Mouse (Mus musculus) small intestine, adult 2 months (tissue): Measurements from ENCODE around the gene Thop1. TPM values are rescaled to one million over a fixed set of nuclear protein-coding genes. Genes with fewer than 3 reads are reported as not detected.
"Not testable (repeated sequence)": the region's sequence is repeated elsewhere in the genome, so short reads cannot be mapped to it uniquely, and the experiment has no call there.

ENCODE experiments used
- H3K27ac ChIP-seq: fragments of 200-500 bp; 2 replicates; pipeline ENCODE4 v1.5.1; 2012; ENCODE audit warnings: low read depth, low read length, control low read depth, inconsistent platforms; ENCODE audit not compliant: insufficient read depth
- H3K27me3 ChIP-seq: fragments of 200-500 bp; 2 replicates; pipeline ENCODE4 v1.6.1; 2012; ENCODE audit warnings: mild to moderate bottlenecking, moderate library complexity, low read length, inconsistent platforms; ENCODE audit not compliant: control insufficient read depth, insufficient read depth
- H3K36me3 ChIP-seq: fragments of 200-500 bp; 2 replicates; pipeline ENCODE4 v1.6.1; 2012; ENCODE audit warnings: mild to moderate bottlenecking, low read length, control low read depth, inconsistent platforms; ENCODE audit not compliant: control insufficient read depth, insufficient read depth
- H3K4me1 ChIP-seq: fragments of 200-500 bp; 2 replicates; pipeline ENCODE4 v1.6.1; 2012; ENCODE audit warnings: low read length, inconsistent platforms, mixed read lengths; ENCODE audit not compliant: control insufficient read depth, insufficient read depth, insufficient read length
- H3K4me3 ChIP-seq: fragments of 200-500 bp; 2 replicates; pipeline ENCODE4 v1.5.1; 2012; ENCODE audit warnings: low read depth, mild to moderate bottlenecking, control low read depth, inconsistent platforms, low read length, moderate library complexity
- CTCF ChIP-seq: fragments of 200-500 bp; IDR thresholded peaks from 2 replicates; pipeline ENCODE4 v1.5.1; 2012; ENCODE audit warnings: low read depth, mild to moderate bottlenecking, control low read depth, inconsistent platforms, low read length, moderate library complexity, mixed read lengths; ENCODE audit not compliant: insufficient replicate concordance, insufficient read length; ENCODE audit errors: extremely low read depth
- POLR2A ChIP-seq: fragments of 200-500 bp; IDR thresholded peaks from 2 replicates; pipeline ENCODE4 v1.6.1; 2012; ENCODE audit warnings: low read depth, mild to moderate bottlenecking, control low read depth, inconsistent platforms, low read length, moderate library complexity
- WGBS: fragments of 180-500 bp; shearing (Covaris S2); methylation state at CpG from one replicate; pipeline ENCODE4 v1.1.7; 2018; 5-methylcytosine and 5-hydroxymethylcytosine counted together
- polyA plus RNA-seq: library from polyadenylated mRNA; depleted of rRNA; stranded (reverse); fragments of >200 nt; gene quantifications from 2 replicates; pipeline ENCODE4 v1.2.3, GENCODE M21; 2012

The Thop1 gene
- polyA plus RNA-seq, 1 experiment: 33.3 TPM

GRCm38 (mm10) chr10:81057406-81058130 lies 12.3 kb upstream of the Thop1 start:
- H3K4me1 ChIP-seq: peaks cover 6% of the 10 kb centered on the region
- WGBS: 83% methylated on average over 23 of the region's 23 CpGs

GRCm38 (mm10) chr10:81058896-81059295 lies 10.9 kb upstream of the Thop1 start:
- Histone ChIP-seq H3K27me3 (no peaks in the 10 kb centered on the region), H3K36me3 (no peaks in the 10 kb centered on the region), H3K4me3 (peak overlapping the region; percentile 79), H3K27ac (no peak overlapping the region), H3K4me1 (peaks cover 6% of the 10 kb centered on the region)
- TF ChIP-seq CTCF (no peak), POLR2A (no peak)
- WGBS: 48% methylated on average over 6 of the region's 6 CpGs

More at GRCm38 (mm10) chr10:81057406-81058130, 12.3 kb upstream of the Thop1 start:
- no peaks in the 10 kb centered on the region for H3K27me3 ChIP-seq
- no peak overlapping the region for H3K27ac ChIP-seq
- H3K4me3 ChIP-seq: no peak overlapping the region
- TF ChIP-seq POLR2A (no peak), CTCF (no peak)
- H3K36me3 ChIP-seq: peaks cover under 1% of the 10 kb centered on the region; the same call in 1 of the 2 replicates

GRCm38 (mm10) chr10:81059603-81060543 lies 10.0 kb upstream of the Thop1 start, which contains the start of gene Sgta:
Gene Sgta (minus strand): TSS chr10:81060181.
- H3K4me1 ChIP-seq: peaks cover 6% of the 10 kb centered on the region
- WGBS: under 1% methylated on average over 48 of the region's 48 CpGs
- peak within 1 kb of the TSS; percentile 79 for H3K4me3 ChIP-seq
- no peaks in the 10 kb centered on the region for H3K36me3 ChIP-seq
- no peaks in the 10 kb centered on the region for H3K27me3 ChIP-seq
- TF ChIP-seq CTCF (no peak), POLR2A (peak; percentile 74)
- H3K27ac ChIP-seq: peak within 1 kb of the TSS; percentile 40

- H3K36me3 ChIP-seq: no peaks in the 10 kb centered on the region
- H3K4me1 ChIP-seq: peaks cover 10% of the 10 kb centered on the region
- no peak for TF ChIP-seq POLR2A
- H3K4me3 ChIP-seq: no peak overlapping the region
- H3K27me3 ChIP-seq: no peaks in the 10 kb centered on the region
- no peak overlapping the region for H3K27ac ChIP-seq
- 53% methylated on average over 4 of the region's 4 CpGs for WGBS
Observed at GRCm38 (mm10) chr10:81062710-81063109, 7.1 kb upstream of the Thop1 start.

- H3K4me1 ChIP-seq: peaks cover 16% of the 10 kb centered on the region
- H3K36me3 ChIP-seq, H3K4me3 ChIP-seq, H3K27ac ChIP-seq, H3K27me3 ChIP-seq: not testable (repeated sequence)
- WGBS: 86% methylated on average over 8 of the region's 8 CpGs
Observed at GRCm38 (mm10) chr10:81064519-81064918, 5.3 kb upstream of the Thop1 start.

GRCm38 (mm10) chr10:81068706-81069105 lies 1.1 kb upstream of the Thop1 start:
- H3K4me3 ChIP-seq: no peak overlapping the region
- TF ChIP-seq CTCF (no peak), POLR2A (no peak)
- H3K27me3 ChIP-seq: no peaks in the 10 kb centered on the region
- peaks cover 17% of the 10 kb centered on the region for H3K4me1 ChIP-seq
- 73% methylated on average over 5 of the region's 5 CpGs for WGBS
- H3K36me3 ChIP-seq: no peaks in the 10 kb centered on the region
- H3K27ac ChIP-seq: no peak overlapping the region

- 44% methylated on average over 8 of the region's 8 CpGs for WGBS
Observed at GRCm38 (mm10) chr10:81072290-81072689, 2.5 kb downstream of the Thop1 start.

More at GRCm38 (mm10) chr10:81072290-81072689, 2.5 kb downstream of the Thop1 start:
- no peak overlapping the region for H3K27ac ChIP-seq
- TF ChIP-seq CTCF (no peak), POLR2A (no peak)
- H3K4me3 ChIP-seq: no peak overlapping the region
- peaks cover 14% of the 10 kb centered on the region for H3K4me1 ChIP-seq
- H3K27me3 ChIP-seq: no peaks in the 10 kb centered on the region
- H3K36me3 ChIP-seq: 0 out of 2 replicates have a peak, but pooled peaks cover 3% of the 10 kb centered on the region
